Mouse (Mus musculus): ENCODE results near the gene Arhgap30.

The Arhgap30 gene

GRCm38 (mm10) chr1:171425126-171425525 lies 36.4 kb downstream of the Arhgap30 start:
- DNase-seq (ENCODE audit: low read depth, low spot score): no peak

- no peak for DNase-seq (ENCODE audit: low read depth, low spot score)
Measured at GRCm38 (mm10) chr1:171432158-171432557, 43.4 kb downstream of the Arhgap30 start.

GRCm38 (mm10) chr1:171435288-171435814 lies 46.6 kb downstream of the Arhgap30 start:
- DNase-seq (ENCODE audit: low read depth, low spot score): no peak

- DNase-seq (ENCODE audit: low read depth, low spot score): no peak
Measured at GRCm38 (mm10) chr1:171435974-171436373, 47.2 kb downstream of the Arhgap30 start.

GRCm38 (mm10) chr1:171437264-171438013 lies 48.7 kb downstream of the Arhgap30 start, which contains the start of gene F11r:
F11r (plus strand) TSS chr1:171437535.
- no peak for DNase-seq (ENCODE audit: low read depth, low spot score)

- DNase-seq (ENCODE audit: low read depth, low spot score): no peak
Measured at GRCm38 (mm10) chr1:171438014-171438670, 49.4 kb downstream of the Arhgap30 start.

GRCm38 (mm10) chr1:171439072-171439471 lies 50.3 kb downstream of the Arhgap30 start:
- no peak for DNase-seq (ENCODE audit: low read depth, low spot score)

GRCm38 (mm10) chr1:171440025-171440725 lies 51.4 kb downstream of the Arhgap30 start:
- DNase-seq (ENCODE audit: low read depth, low spot score): no peak

- no peak for DNase-seq (ENCODE audit: low read depth, low spot score)
Measured at GRCm38 (mm10) chr1:171441466-171442412, 53.0 kb downstream of the Arhgap30 start.

GRCm38 (mm10) chr1:171442413-171442760 lies 53.6 kb downstream of the Arhgap30 start:
- no peak for DNase-seq (ENCODE audit: low read depth, low spot score)

- no peak for DNase-seq (ENCODE audit: low read depth, low spot score)
Measured at GRCm38 (mm10) chr1:171445050-171445449, 56.3 kb downstream of the Arhgap30 start.

GRCm38 (mm10) chr1:171446854-171447253 lies 58.1 kb downstream of the Arhgap30 start:
- DNase-seq (ENCODE audit: low read depth, low spot score): no peak

- no peak for DNase-seq (ENCODE audit: low read depth, low spot score)
Measured at GRCm38 (mm10) chr1:171447692-171448091, 58.9 kb downstream of the Arhgap30 start.

GRCm38 (mm10) chr1:171450062-171450461 lies 61.3 kb downstream of the Arhgap30 start:
- no peak for DNase-seq (ENCODE audit: low read depth, low spot score)

GRCm38 (mm10) chr1:171451001-171451400 lies 62.2 kb downstream of the Arhgap30 start:
- no peak for DNase-seq (ENCODE audit: low read depth, low spot score)

- DNase-seq (ENCODE audit: low read depth, low spot score): no peak
Measured at GRCm38 (mm10) chr1:171452522-171452921, 63.8 kb downstream of the Arhgap30 start.

- no peak for DNase-seq (ENCODE audit: low read depth, low spot score)
Measured at GRCm38 (mm10) chr1:171452923-171453322, 64.2 kb downstream of the Arhgap30 start.

- DNase-seq (ENCODE audit: low read depth, low spot score): no peak
Measured at GRCm38 (mm10) chr1:171454926-171455325, 66.2 kb downstream of the Arhgap30 start.

- no peak for DNase-seq (ENCODE audit: low read depth, low spot score)
Measured at GRCm38 (mm10) chr1:171457568-171457967, 68.8 kb downstream of the Arhgap30 start.

- no peak for DNase-seq (ENCODE audit: low read depth, low spot score)
Measured at GRCm38 (mm10) chr1:171459791-171460190, 71.0 kb downstream of the Arhgap30 start.

Measured in retina, adult 2 months (tissue).